Mouse (Mus musculus) intestine, embryonic 14.5 days (tissue): ENCODE results near the gene Elavl4. TPM values are rescaled to one million over a fixed set of nuclear protein-coding genes. Genes with fewer than 3 reads are reported as not detected.

ENCODE experiments used
- ATAC-seq: fragments of 200-750 bp; cut with Nextera tagmentation; replicated peaks from 2 replicates; pipeline ENCODE4 v1.8.0; 2017; ENCODE audit warnings: low read depth, moderate number of reproducible peaks, moderate TSS enrichment, moderate library complexity; ENCODE audit not compliant: low FRiP score, low TSS enrichment
- DNase-seq: peaks from one replicate; pipeline ENCODE4 v3.0.0-alpha.2; 2018; ENCODE audit warnings: low spot score
- H3K27ac ChIP-seq: fragments of 300-500 bp; sonication (generic); 2 replicates; pipeline ENCODE4 v1.5.1; 2014; ENCODE audit warnings: low read depth, mild to moderate bottlenecking, control low read depth
- H3K27me3 ChIP-seq: fragments of 300-500 bp; sonication (generic); replicated peaks from 2 replicates; pipeline ENCODE4 v1.6.1; 2014; ENCODE audit warnings: low read length, control low read depth; ENCODE audit not compliant: control insufficient read depth, insufficient read depth
- H3K36me3 ChIP-seq: fragments of 300-500 bp; sonication (generic); 2 replicates; pipeline ENCODE4 v1.6.1; 2014; ENCODE audit warnings: low read length, control low read depth; ENCODE audit not compliant: control insufficient read depth, insufficient read depth
- H3K4me1 ChIP-seq: fragments of 300-500 bp; sonication (generic); replicated peaks from 2 replicates; pipeline ENCODE4 v1.6.1; 2014; ENCODE audit warnings: low read length, control low read depth, mixed read lengths; ENCODE audit not compliant: control insufficient read depth, insufficient read depth
- H3K4me2 ChIP-seq: fragments of 300-500 bp; sonication (generic); 2 replicates; pipeline ENCODE4 v1.6.1; 2014; ENCODE audit warnings: low read length
- H3K4me3 ChIP-seq: fragments of 300-500 bp; sonication (generic); 2 replicates; pipeline ENCODE4 v1.5.1; 2014; ENCODE audit warnings: low read depth, low read length, control low read depth, mixed read lengths
- H3K9ac ChIP-seq: fragments of 300-500 bp; sonication (generic); 2 replicates; pipeline ENCODE4 v1.6.1; 2014; ENCODE audit warnings: mild to moderate bottlenecking, low read length
- H3K9me3 ChIP-seq: fragments of 300-500 bp; sonication (generic); 2 replicates; pipeline ENCODE4 v1.6.1; 2016; ENCODE audit warnings: low read length, control low read depth; ENCODE audit not compliant: control insufficient read depth
- WGBS: fragments of 180-500 bp; shearing (Covaris S2); extraction: QIAGEN DNeasy Blood & Tissue Kit; methylation state at CpG from one replicate; pipeline ENCODE4 v1.1.7; 2014; 5-methylcytosine and 5-hydroxymethylcytosine counted together
- polyA plus RNA-seq: library from polyadenylated mRNA; unstranded; fragments of >200 nt; fragmentation: Nextera tagmentation; extraction: Ambion mirVana; gene quantifications from 2 replicates; pipeline ENCODE4 v1.2.1, GENCODE M21; 2014

Elavl4 gene
- polyA plus RNA-seq, 1 experiment from 2014 or later: 66.1 TPM

- H3K36me3 ChIP-seq: no peaks in the 10 kb centered on the region
- no peaks in the 10 kb centered on the region for H3K9me3 ChIP-seq
- ATAC-seq: no peak
- H3K27ac ChIP-seq: no peak overlapping the region
- no peak for DNase-seq
- no peaks in the 10 kb centered on the region for H3K4me1 ChIP-seq
- H3K4me2 ChIP-seq: no peak overlapping the region
- H3K9ac ChIP-seq: no peak overlapping the region
- H3K27me3 ChIP-seq: no peaks in the 10 kb centered on the region
- no peak overlapping the region for H3K4me3 ChIP-seq
- 79% methylated on average over 3 of the region's 3 CpGs for WGBS
These were observed 101.7 kb downstream of the Elavl4 start for GRCm38 (mm10) chr4:110250055-110250454.

- H3K9ac ChIP-seq: no peak overlapping the region
- H3K27me3 ChIP-seq: no peaks in the 10 kb centered on the region
- H3K4me1 ChIP-seq: no peaks in the 10 kb centered on the region
- H3K4me2 ChIP-seq: no peak overlapping the region
- no peak overlapping the region for H3K4me3 ChIP-seq
- ATAC-seq (no peak), DNase-seq (no peak)
- H3K36me3 ChIP-seq: no peaks in the 10 kb centered on the region
- no peaks in the 10 kb centered on the region for H3K9me3 ChIP-seq
- H3K27ac ChIP-seq: no peak overlapping the region
These were observed 108.8 kb downstream of the Elavl4 start for GRCm38 (mm10) chr4:110242879-110243278.

DNA sequence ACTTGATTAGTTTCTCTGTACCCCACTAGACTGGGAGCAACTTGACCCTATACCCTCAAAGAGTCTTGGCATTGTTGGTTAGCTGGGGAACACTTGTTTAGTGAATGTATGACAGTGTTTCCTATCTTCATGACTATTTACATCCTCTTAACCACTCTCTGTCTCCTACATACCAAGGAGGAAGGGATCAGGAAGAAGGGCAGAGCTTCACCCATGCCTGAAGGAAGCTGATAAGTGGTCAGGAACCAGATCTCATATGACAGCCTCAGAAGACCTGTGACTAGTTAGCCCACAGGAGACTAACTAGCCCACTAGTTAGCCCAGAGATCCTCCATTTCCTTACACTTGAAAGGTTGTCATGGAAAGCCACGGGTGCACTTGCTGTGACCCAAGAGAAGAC is 117.2 kb downstream of the Elavl4 start:
- DNase-seq (no peak), ATAC-seq (no peak)
- no peak overlapping the region for H3K4me2 ChIP-seq
- H3K36me3 ChIP-seq: no peaks in the 10 kb centered on the region
- WGBS: 82% methylated on average over 1 of the region's 1 CpGs
- no peaks in the 10 kb centered on the region for H3K27me3 ChIP-seq
- no peaks in the 10 kb centered on the region for H3K4me1 ChIP-seq
- H3K4me3 ChIP-seq: no peak overlapping the region
- H3K9ac ChIP-seq: no peak overlapping the region
- no peak overlapping the region for H3K27ac ChIP-seq
- no peaks in the 10 kb centered on the region for H3K9me3 ChIP-seq

GRCm38 (mm10) chr4:110232327-110232726 is 119.4 kb downstream of the Elavl4 start:
- H3K4me1 ChIP-seq: no peaks in the 10 kb centered on the region
- no peaks in the 10 kb centered on the region for H3K36me3 ChIP-seq
- H3K27ac ChIP-seq: no peak overlapping the region
- H3K4me2 ChIP-seq: no peak overlapping the region
- H3K9ac ChIP-seq: no peak overlapping the region
- WGBS: 83% methylated on average over 3 of the region's 3 CpGs
- no peak overlapping the region for H3K4me3 ChIP-seq
- DNase-seq (no peak), ATAC-seq (no peak)
- H3K9me3 ChIP-seq: no peaks in the 10 kb centered on the region
- H3K27me3 ChIP-seq: no peaks in the 10 kb centered on the region

DNA sequence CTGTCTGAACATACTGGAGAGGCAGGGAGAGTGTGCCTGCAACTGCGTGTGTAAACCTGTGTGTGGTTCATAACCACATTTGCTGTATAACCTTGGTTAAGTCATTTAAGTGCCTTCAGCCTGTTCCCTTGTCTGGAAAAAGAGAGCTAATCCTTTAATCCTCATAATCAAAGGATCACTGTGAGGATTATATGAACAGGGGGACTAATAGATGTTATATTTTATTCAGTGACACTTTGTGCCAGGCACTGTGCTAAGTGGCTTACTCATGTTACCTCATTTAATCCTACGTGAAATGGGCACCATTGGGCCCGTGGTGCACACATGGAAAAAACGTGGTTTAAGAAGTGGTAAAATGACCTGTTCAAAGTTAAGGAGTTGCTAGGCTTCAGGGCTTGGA is 119.9 kb downstream of the Elavl4 start:
- Histone ChIP-seq H3K4me2 (no peak overlapping the region), H3K9ac (no peak overlapping the region), H3K4me3 (no peak overlapping the region), H3K9me3 (no peaks in the 10 kb centered on the region), H3K27me3 (no peaks in the 10 kb centered on the region), H3K27ac (no peak overlapping the region), H3K4me1 (no peaks in the 10 kb centered on the region), H3K36me3 (no peaks in the 10 kb centered on the region)
- ATAC-seq (no peak), DNase-seq (no peak)
- WGBS: 77% methylated on average over 4 of the region's 4 CpGs

DNA sequence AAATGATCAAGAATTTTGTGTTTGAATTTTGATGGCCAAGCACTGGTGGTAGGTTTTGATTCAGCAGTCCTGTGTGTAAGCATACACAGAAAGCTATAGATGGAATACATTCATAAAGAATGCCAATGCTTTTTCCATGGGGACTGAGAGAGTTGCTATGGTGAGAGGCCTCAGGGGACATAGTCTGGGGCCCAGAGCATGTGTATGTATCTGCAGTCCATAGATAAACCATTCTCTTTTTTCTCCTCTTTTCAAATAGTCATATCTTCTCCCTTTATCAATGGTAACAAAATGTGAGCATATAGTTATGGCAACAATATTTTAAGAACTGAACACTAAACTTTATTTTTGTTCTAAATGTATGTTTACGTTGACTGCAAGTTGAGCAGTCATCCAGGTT is 122.1 kb downstream of the Elavl4 start:
- H3K27me3 ChIP-seq: no peaks in the 10 kb centered on the region
- no peak overlapping the region for H3K27ac ChIP-seq
- H3K9me3 ChIP-seq: no peaks in the 10 kb centered on the region
- no peak for DNase-seq
- H3K4me2 ChIP-seq: no peak overlapping the region
- no peaks in the 10 kb centered on the region; the same call in 1 of the 2 replicates for H3K4me1 ChIP-seq
- H3K36me3 ChIP-seq: no peaks in the 10 kb centered on the region
- 90% methylated on average over 1 of the region's 1 CpGs for WGBS
- no peak overlapping the region for H3K4me3 ChIP-seq
- ATAC-seq: no peak
- no peak overlapping the region for H3K9ac ChIP-seq

GRCm38 (mm10) chr4:110229238-110229637 is 122.5 kb downstream of the Elavl4 start:
- Histone ChIP-seq H3K9me3 (no peaks in the 10 kb centered on the region), H3K4me1 (no peaks in the 10 kb centered on the region; the same call in 1 of the 2 replicates), H3K4me2 (no peak overlapping the region), H3K9ac (no peak overlapping the region), H3K4me3 (no peak overlapping the region), H3K27me3 (no peaks in the 10 kb centered on the region), H3K36me3 (no peaks in the 10 kb centered on the region), H3K27ac (no peak overlapping the region)
- ATAC-seq (no peak), DNase-seq (no peak)

GRCm38 (mm10) chr4:110227621-110228031 is 124.1 kb downstream of the Elavl4 start:
- H3K36me3 ChIP-seq: no peaks in the 10 kb centered on the region
- H3K27me3 ChIP-seq: no peaks in the 10 kb centered on the region
- no peak overlapping the region for H3K9ac ChIP-seq
- no peaks in the 10 kb centered on the region; the same call in 1 of the 2 replicates for H3K4me1 ChIP-seq
- H3K27ac ChIP-seq: no peak overlapping the region
- H3K4me2 ChIP-seq: no peak overlapping the region
- ATAC-seq (no peak), DNase-seq (no peak)
- WGBS: 25% methylated on average over 8 of the region's 8 CpGs
- H3K9me3 ChIP-seq: no peaks in the 10 kb centered on the region
- H3K4me3 ChIP-seq: no peak overlapping the region

- Histone ChIP-seq H3K27ac (no peak overlapping the region), H3K27me3 (no peaks in the 10 kb centered on the region), H3K4me3 (no peak overlapping the region), H3K9me3 (no peaks in the 10 kb centered on the region), H3K36me3 (no peaks in the 10 kb centered on the region), H3K9ac (no peak overlapping the region), H3K4me1 (no peaks in the 10 kb centered on the region; the same call in 1 of the 2 replicates), H3K4me2 (no peak overlapping the region)
- no peak for ATAC-seq
- DNase-seq: no peak
- WGBS: 54% methylated on average over 10 of the region's 10 CpGs
These were observed 126.2 kb downstream of the Elavl4 start for GRCm38 (mm10) chr4:110225492-110225891.
